Mouse (Mus musculus): Measurements from ENCODE around the gene Suv39h2.
A peak's percentile ranks its signal among the peaks of the same experiment; 100 is the strongest.

Gene Suv39h2

GRCm38 (mm10) chr2:3422548-3422947 lies 52.3 kb downstream of the Suv39h2 start, which contains the start of gene Meig1:
Meig1 (minus strand) TSS chr2:3422648.
- DNase-seq (ENCODE audit: low read depth), result no peak

GRCm38 (mm10) chr2:3420157-3420556 lies 54.7 kb downstream of the Suv39h2 start:
- DNase-seq (ENCODE audit: low read depth), result no peak

- DNase-seq (ENCODE audit: low read depth), result peak; percentile 91
These were observed 55.9 kb downstream of the Suv39h2 start for GRCm38 (mm10) chr2:3418883-3419431.

DNA sequence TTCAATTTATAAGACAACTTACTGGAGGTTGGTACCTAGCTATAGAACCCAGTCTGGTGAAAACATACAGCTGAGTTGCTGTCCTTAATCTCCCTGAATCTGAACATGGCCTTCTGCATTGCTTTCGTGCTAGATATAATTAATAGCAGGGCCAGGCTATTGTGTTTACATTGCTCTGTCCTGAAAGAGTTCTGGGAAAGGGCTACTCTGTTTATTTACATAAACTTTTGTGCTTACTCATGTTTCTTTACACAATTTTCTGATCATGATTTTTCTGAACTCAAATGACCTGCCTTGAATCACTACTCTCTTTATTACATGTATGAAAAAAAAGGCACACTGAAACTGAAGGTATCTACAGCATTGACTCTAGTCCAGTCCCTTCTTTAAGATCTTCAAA lies 59.2 kb downstream of the Suv39h2 start:
- no peak for DNase-seq (ENCODE audit: low read depth)

DNA sequence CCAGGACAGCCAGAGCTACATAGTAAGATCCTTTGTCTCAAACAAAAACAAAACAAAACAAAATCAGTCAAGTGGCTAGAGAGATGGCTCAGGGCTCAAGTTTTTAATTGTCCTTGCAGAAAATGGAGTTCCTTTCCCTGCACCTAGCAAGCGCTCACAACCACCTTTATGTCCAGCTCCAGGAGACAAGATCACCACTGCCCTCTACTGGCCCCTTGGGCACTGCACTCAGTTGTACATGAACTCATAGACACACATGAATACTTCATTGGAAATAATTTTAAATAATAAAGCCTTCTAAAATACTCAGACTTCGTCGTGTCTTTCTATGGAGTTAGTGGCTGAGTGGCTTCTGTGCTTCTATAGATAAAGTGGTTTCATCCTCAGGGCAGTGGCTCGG lies 60.6 kb downstream of the Suv39h2 start:
- DNase-seq (ENCODE audit: low read depth), result peak; percentile 77

DNA sequence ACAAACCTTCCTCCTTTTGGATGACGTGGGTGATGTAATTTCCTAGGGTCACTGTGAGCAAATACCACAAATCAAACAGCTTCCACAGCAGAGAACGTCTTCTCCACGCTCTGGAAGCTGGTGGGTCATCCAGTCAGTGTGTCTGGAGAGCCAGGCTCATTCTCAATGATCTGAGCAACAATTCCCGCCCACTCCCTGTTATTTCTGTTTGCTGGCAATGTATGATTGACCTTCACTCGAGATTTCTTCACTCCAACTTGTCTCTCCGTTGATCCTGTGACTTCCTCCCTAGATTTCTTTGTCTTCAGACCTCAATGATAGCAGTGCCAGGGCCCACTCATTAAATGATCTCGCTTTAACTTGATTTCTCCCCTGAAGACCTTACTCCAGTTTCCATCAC lies 67.1 kb downstream of the Suv39h2 start:
- no peak for DNase-seq (ENCODE audit: low read depth)

DNA sequence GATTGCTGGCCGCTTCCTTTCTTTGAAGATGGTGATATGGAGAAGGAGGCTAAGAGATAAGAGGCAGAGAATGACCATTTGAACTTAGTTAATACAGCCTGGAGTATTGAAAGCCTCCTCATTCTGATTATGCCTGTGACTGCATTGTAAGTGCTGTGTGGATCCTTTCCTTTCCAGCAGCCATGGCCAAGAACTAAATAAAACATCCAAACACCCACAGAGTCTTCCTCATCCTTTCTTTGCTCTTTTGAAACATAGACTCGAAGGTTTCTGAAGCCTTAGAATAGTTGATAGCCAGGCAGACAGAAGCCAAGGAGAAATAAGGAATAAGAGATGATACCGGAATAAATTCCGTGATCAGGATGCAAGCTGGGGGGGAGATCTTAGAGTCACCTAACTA lies 68.8 kb downstream of the Suv39h2 start:
- DNase-seq (ENCODE audit: low read depth), result no peak
